Mouse (Mus musculus) mouse embryonic stem cell (cell line): ENCODE measurements around the gene Tbc1d22a.

Experiments
- in situ Hi-C, 2 experiments: fragments of 300-500 bp; cut with MboI; formaldehyde crosslinking; loops; 1 replicate in 1 of 2; 3 replicates in 1 of 2; pipeline ENCODE4 v1.14.3; 2019 to 2020; ENCODE audit warnings: low sequenced_read_pairs in 2 of 2, low pct_unique_long_range_greater_than_20kb in 1 of 2, mixed read lengths in 1 of 2; ENCODE audit not compliant: unreplicated experiment in 1 of 2

Gene Tbc1d22a

GRCm38 (mm10) chr15:86496209-86496608, 281.9 kb downstream of the Tbc1d22a start:
- in situ Hi-C loops = no loop called here

- in situ Hi-C loops = no loop called here
These were observed 282.4 kb downstream of the Tbc1d22a start for GRCm38 (mm10) chr15:86496646-86497045.

GRCm38 (mm10) chr15:86500536-86500935, 286.3 kb downstream of the Tbc1d22a start:
- in situ Hi-C loops = no loop called here

- in situ Hi-C loops = no loop called here
These were observed 289.2 kb downstream of the Tbc1d22a start for GRCm38 (mm10) chr15:86503413-86503812.

GRCm38 (mm10) chr15:86506666-86507065, 292.4 kb downstream of the Tbc1d22a start:
- in situ Hi-C loops = no loop called here

GRCm38 (mm10) chr15:86507546-86507945, 293.3 kb downstream of the Tbc1d22a start:
- in situ Hi-C loops = no loop called here

GRCm38 (mm10) chr15:86508406-86509176, 294.3 kb downstream of the Tbc1d22a start:
- in situ Hi-C loops = no loop called here

GRCm38 (mm10) chr15:86509601-86510000, 295.3 kb downstream of the Tbc1d22a start:
- in situ Hi-C loops = no loop called here

- in situ Hi-C loops = no loop called here
These were observed 296.9 kb downstream of the Tbc1d22a start for GRCm38 (mm10) chr15:86511181-86511580.

- in situ Hi-C loops = no loop called here
These were observed 299.1 kb downstream of the Tbc1d22a start for GRCm38 (mm10) chr15:86513336-86513735.

GRCm38 (mm10) chr15:86520201-86520600, 305.9 kb downstream of the Tbc1d22a start:
- in situ Hi-C loops = no loop called here

GRCm38 (mm10) chr15:86535356-86535755, 321.1 kb downstream of the Tbc1d22a start:
- in situ Hi-C loops = no loop called here

GRCm38 (mm10) chr15:86542371-86542770, 328.1 kb downstream of the Tbc1d22a start:
- in situ Hi-C loops = no loop called here

- in situ Hi-C loops = no loop called here
These were observed 330.0 kb downstream of the Tbc1d22a start for GRCm38 (mm10) chr15:86544122-86544795.
